Mouse (Mus musculus): ENCODE measurements around the gene Psme2.

Psme2 gene

GRCm38 (mm10) chr14:55592226-55592625 is 1.3 kb upstream of the Psme2 start:
- DNase-seq: peak; percentile 33 to 43

GRCm38 (mm10) chr14:55591331-55591891 is 498 bp upstream of the Psme2 start, which contains the start of gene Rnf31:
Gene Rnf31 (plus strand): TSS chr14:55591708.
- peak; percentile 98 for DNase-seq

- no peak for DNase-seq
These were observed 1.0 kb downstream of the Psme2 start for GRCm38 (mm10) chr14:55589771-55590448.

GRCm38 (mm10) chr14:55589271-55589670 is 1.6 kb downstream of the Psme2 start:
- no peak for DNase-seq

GRCm38 (mm10) chr14:55586149-55586548 is 4.8 kb downstream of the Psme2 start:
- DNase-seq: no peak

GRCm38 (mm10) chr14:55585566-55585960 is 5.3 kb downstream of the Psme2 start:
- DNase-seq: no peak

GRCm38 (mm10) chr14:55584702-55585565 is 6.0 kb downstream of the Psme2 start, which contains the start of gene Emc9:
Gene Emc9 (minus strand): TSS chr14:55585302.
- peak; percentile 79 to 85 for DNase-seq

- no peak for DNase-seq
These were observed 6.6 kb downstream of the Psme2 start for GRCm38 (mm10) chr14:55584303-55584701.

- no peak for DNase-seq
These were observed 8.8 kb downstream of the Psme2 start for GRCm38 (mm10) chr14:55581981-55582681.

GRCm38 (mm10) chr14:55580731-55581130 is 10.2 kb downstream of the Psme2 start:
- DNase-seq: no peak

GRCm38 (mm10) chr14:55579511-55580496 is 11.1 kb downstream of the Psme2 start:
- no peak for DNase-seq

GRCm38 (mm10) chr14:55578668-55579269 is 12.1 kb downstream of the Psme2 start:
- DNase-seq: peak; percentile 71 to 76

- peak; percentile 75 to 77 for DNase-seq
These were observed 12.8 kb downstream of the Psme2 start, which contains the start of gene Psme1 for GRCm38 (mm10) chr14:55577871-55578667. Gene Psme1 (plus strand): TSS chr14:55578123.

GRCm38 (mm10) chr14:55576376-55576775 is 14.5 kb downstream of the Psme2 start:
- DNase-seq: no peak

GRCm38 (mm10) chr14:55575711-55576110 is 15.2 kb downstream of the Psme2 start:
- peak in 1 of 2 experiments; percentile 47 for DNase-seq

GRCm38 (mm10) chr14:55575302-55575701 is 15.6 kb downstream of the Psme2 start, which contains the start of gene Fitm1:
Gene Fitm1 (plus strand): TSS chr14:55575617.
- DNase-seq: no peak

GRCm38 (mm10) chr14:55571760-55572159 is 19.2 kb downstream of the Psme2 start:
- no peak for DNase-seq

- no peak for DNase-seq
These were observed 20.3 kb downstream of the Psme2 start for GRCm38 (mm10) chr14:55570588-55570987.

- peak in 1 of 2 experiments; percentile 50 for DNase-seq
These were observed 23.4 kb downstream of the Psme2 start for GRCm38 (mm10) chr14:55567496-55567895.

GRCm38 (mm10) chr14:55565748-55566147 is 25.2 kb downstream of the Psme2 start:
- no peak for DNase-seq

All from kidney, adult 8-10 months (tissue).